In genomic region chr7:109900921-109901320, GRCm38 (mm10) we compare ENCODE assay signal across 32 mouse cellular contexts. TPM values are rescaled to one million over a fixed set of nuclear protein-coding genes. Genes with fewer than 3 reads are reported as not detected.
DNase-seq lines count a peak whose midpoint lies in the region; ATAC-seq and TF ChIP-seq lines count a peak whose summit lies in the region.
"Had no signal": no experiment of that assay in that cellular context is flagged by ENCODE, and none has a peak within 500 bp of the region (broad histone marks: within the 10 kb centered on the region; RNA-seq: fewer than 3 reads in every experiment).

No protein-coding gene starts in this region.

- H3K27ac ChIP-seq in CH12.LX (ENCODE audit: insufficient read depth, low read depth) = no peak overlapping the region
- H3K27ac ChIP-seq in bone marrow, adult 2 months (ENCODE audit: control insufficient read depth, insufficient read depth, low read depth, low read length, poor library complexity) = peak overlapping the region; percentile 54
- H3K27ac ChIP-seq: forebrain, embryonic 15.5 days; heart, adult 2 months; hindbrain, embryonic 10.5 days; hindbrain, embryonic 15.5 days; kidney, postnatal 0 days; limb, embryonic 10.5 days; limb, embryonic 15.5 days; liver, embryonic 13.5 days; neural tube, embryonic 13.5 days; stomach, embryonic 15.5 days had no signal

- 24% methylated on average over 9 of the region's 9 CpGs for WGBS in bone marrow, adult 2 months

- H3K36me3 ChIP-seq in CH12.LX (replicated peaks in 1 of 2; ENCODE audit: control insufficient read depth in 1 of 2, insufficient read depth in 1 of 2, low read length in 1 of 2) = peaks cover 35 to 93% of the 10 kb centered on the region in 2 experiments

- in situ Hi-C loops in CH12.LX (cut with MboI; ENCODE audit: low pct_ligation_motif_present, low pct_unique_long_range_greater_than_20kb, low sequenced_read_pairs) = no loop called here

- H3K4me2 ChIP-seq in CH12.LX (ENCODE audit: insufficient read depth, low read depth, poor library complexity, severe bottlenecking) = no peak overlapping the region
- H3K4me2 ChIP-seq: forebrain, embryonic 15.5 days; heart, embryonic 12.5 days; hindbrain, embryonic 15.5 days; limb, embryonic 15.5 days; liver, embryonic 13.5 days; neural tube, embryonic 13.5 days; stomach, embryonic 15.5 days had no signal

- TF ChIP-seq CTCF in CH12.LX (conservative IDR thresholded peaks at IDR 0.05 in 1 of 2, IDR thresholded peaks at IDR 0.05 in 1 of 2; ENCODE audit: low read depth in 2 of 2, low read length in 2 of 2) = no peak
- no peak for TF ChIP-seq CTCF in bone marrow, adult 2 months (IDR thresholded peaks at IDR 0.05; ENCODE audit: control insufficient read depth, insufficient read depth, low read length)

- DNase-seq in CH12.LX (ENCODE audit: extremely low read depth) = peak; percentile 2
- DNase-seq in spleen, postnatal 36 days (ENCODE audit: low spot score in 2 of 2) = peak; percentile 47 to 60
- no peak for DNase-seq in embryo, embryonic 10 days (ENCODE audit: low spot score)
- no peak for DNase-seq in gastrocnemius, adult 8-10 months (ENCODE audit: low spot score in 2 of 2)
- DNase-seq in thymus, postnatal 0 days (ENCODE audit: low spot score) = no peak
- DNase-seq: adrenal gland, postnatal 14 days; cerebellum, adult 18-20 months; cerebellum, postnatal 10 days; gastrocnemius, postnatal 36 days; heart, adult 2 months; kidney, adult 11 months; liver, embryonic 13.5 days; lung, adult 18-20 months; lung, postnatal 4 days; thymus, postnatal 14 days had no signal

- no peak for TF ChIP-seq POLR2A in CH12.LX (IDR thresholded peaks at IDR 0.05; ENCODE audit: low read depth, low read length)
- TF ChIP-seq POLR2A in bone marrow, adult 2 months (IDR thresholded peaks at IDR 0.05; ENCODE audit: borderline replicate concordance, control insufficient read depth, low read depth, low read length) = no peak

- H3K79me2 ChIP-seq in CH12.LX (replicated peaks; ENCODE audit: control insufficient read depth, extremely low read depth, insufficient read depth, poor library complexity, severe bottlenecking) = no peaks in the 10 kb centered on the region

- dilution Hi-C loops in CH12.LX (cut with MboI; ENCODE audit: extremely low pct_ligation_motif_present, extremely low pct_unique_long_range_greater_than_20kb, low sequenced_read_pairs) = no loop called here

- no peak for TF ChIP-seq EP300 in CH12.LX (IDR thresholded peaks at IDR 0.05; ENCODE audit: low read length)

- H3K9me3 ChIP-seq in CH12.LX (replicated peaks; ENCODE audit: low read length) = no peaks in the 10 kb centered on the region
- H3K9me3 ChIP-seq: forebrain, embryonic 15.5 days; G1E; heart, embryonic 12.5 days; hindbrain, embryonic 10.5 days; hindbrain, embryonic 15.5 days; limb, embryonic 10.5 days; limb, embryonic 15.5 days; liver, embryonic 13.5 days; neural tube, embryonic 13.5 days; stomach, embryonic 15.5 days had no signal

- no peak overlapping the region for H3K4me3 ChIP-seq in CH12.LX (replicated peaks in 1 of 3; ENCODE audit: low read depth in 2 of 3, low read length in 2 of 3, poor library complexity in 1 of 3)
- no peak overlapping the region for H3K4me3 ChIP-seq in bone marrow, adult 2 months (replicated peaks; ENCODE audit: control insufficient read depth, low read depth, low read length)
- H3K4me3 ChIP-seq: forebrain, embryonic 15.5 days; heart, adult 2 months; heart, embryonic 12.5 days; hindbrain, embryonic 10.5 days; hindbrain, embryonic 15.5 days; limb, embryonic 10.5 days; limb, embryonic 15.5 days; liver, embryonic 13.5 days; myocyte; neural tube, embryonic 13.5 days; stomach, embryonic 15.5 days had no signal

- TF ChIP-seq RAD21 in CH12.LX (IDR thresholded peaks at IDR 0.05; ENCODE audit: low read depth, low read length) = no peak

- no peaks in the 10 kb centered on the region for H3K27me3 ChIP-seq in CH12.LX (replicated peaks)
- H3K27me3 ChIP-seq: forebrain, embryonic 15.5 days; heart, embryonic 12.5 days; hindbrain, embryonic 15.5 days; limb, embryonic 15.5 days; liver, embryonic 13.5 days; neural tube, embryonic 13.5 days; Patski; stomach, embryonic 15.5 days had no signal

- H3K4me1 ChIP-seq in CH12.LX (ENCODE audit: control insufficient read depth in 1 of 2, insufficient read depth in 2 of 2) = no peaks in the 10 kb centered on the region; a peak in 1 of 4 replicates
- peaks cover 1% of the 10 kb centered on the region; the same call in 1 of the 2 replicates for H3K4me1 ChIP-seq in bone marrow, adult 2 months (ENCODE audit: control insufficient read depth, insufficient read depth, low read length)
- H3K4me1 ChIP-seq: forebrain, embryonic 15.5 days; hindbrain, embryonic 10.5 days; hindbrain, embryonic 15.5 days; limb, embryonic 10.5 days; limb, embryonic 15.5 days; liver, embryonic 13.5 days; neural tube, embryonic 13.5 days; stomach, embryonic 15.5 days had no signal

- ATAC-seq in megakaryocyte, adult 5-6 weeks (ENCODE audit: poor library complexity, severe bottlenecking) = peak; percentile 94
- ATAC-seq: forebrain, embryonic 15.5 days; inflammation-experienced regulatory T-cells, adult 6 months; lung, postnatal 0 days; midbrain, embryonic 16.5 days; Patski had no signal

- no peak overlapping the region for H3K9ac ChIP-seq in CH12.LX (ENCODE audit: insufficient read depth, low read depth)
- H3K9ac ChIP-seq: forebrain, embryonic 15.5 days; heart, embryonic 12.5 days; hindbrain, embryonic 15.5 days; limb, embryonic 15.5 days; liver, embryonic 13.5 days; neural tube, embryonic 13.5 days; stomach, embryonic 15.5 days had no signal

TF ChIP-seq in CH12.LX, 34 proteins besides CTCF, POLR2A, EP300 and RAD21:
- TF ChIP-seq HCFC1 (IDR thresholded peaks at IDR 0.05; ENCODE audit: low read depth, low read length) = no peak
- TF ChIP-seq ZNF384 (IDR thresholded peaks at IDR 0.05; ENCODE audit: low read depth, low read length) = no peak
- TF ChIP-seq CHD2 (IDR thresholded peaks at IDR 0.05; ENCODE audit: low read length) = no peak
- TF ChIP-seq BHLHE40 (IDR thresholded peaks at IDR 0.05; ENCODE audit: low read depth, low read length) = no peak
- no peak for TF ChIP-seq JUN (IDR thresholded peaks at IDR 0.05; ENCODE audit: insufficient read depth, low read depth, low read length)
- no peak for TF ChIP-seq RCOR1 (conservative IDR thresholded peaks at IDR 0.05; ENCODE audit: low read depth, low read length)
- no peak for TF ChIP-seq IRF4 (IDR thresholded peaks at IDR 0.05; ENCODE audit: low read depth, low read length)
- no peak for TF ChIP-seq TCF12 (IDR thresholded peaks at IDR 0.05; ENCODE audit: low read depth, low read length)
- TF ChIP-seq ZKSCAN1 (IDR thresholded peaks at IDR 0.05; ENCODE audit: borderline replicate concordance, low read depth, low read length) = no peak
- no peak for TF ChIP-seq USF2 (conservative IDR thresholded peaks at IDR 0.05; ENCODE audit: low read depth, low read length)
- no peak for TF ChIP-seq MYC (IDR thresholded peaks at IDR 0.05; ENCODE audit: low read depth, low read length)
- no peak for TF ChIP-seq ZMIZ1 (IDR thresholded peaks at IDR 0.05; ENCODE audit: low read depth, low read length)

RNA-seq across cellular contexts. Expression of gene Scube2, which starts 35.4 kb away (rescaled TPM):
- total RNA-seq in CH12.LX (2012; rRNA removed) = not detected in 2 replicates
- not detected in 2 replicates for total RNA-seq in CH12.LX (2014; rRNA removed)
- polyA plus RNA-seq in CH12.LX (2012; ENCODE audit: insufficient read length, low read depth) = not detected in 2 replicates
- polyA plus RNA-seq in bone marrow, adult 2 months (2011; ENCODE audit: insufficient read depth, insufficient read length, low replicate concordance, missing spikeins) = 0.55 TPM in 1 of 2 replicates, not detected in the other
- total RNA-seq in megakaryocyte, adult 5-6 weeks (2015) = not detected in 2 replicates
- not detected in 2 replicates for total RNA-seq in megakaryocyte, adult 5-6 weeks (2017)
- total RNA-seq in gastrocnemius, adult 8-10 months (2022) = 1 to 10 TPM in 2 of 4 experiments, under 1 TPM in 2; 0.87 to 1.9 (median 1.3) TPM
- 0.06 TPM in 1 of 2 replicates, not detected in the other for polyA plus RNA-seq in thymus, postnatal 0 days (2015; fragmentation: Nextera tagmentation; extraction: Ambion mirVana)
- polyA plus RNA-seq: inflammation-experienced regulatory T-cells, adult 6 months; myocyte; Patski had no signal

RNA-seq across cellular contexts. Expression of gene Dennd5a, which starts 59.3 kb away (rescaled TPM):
- 14.8 and 20.7 TPM in 2 replicates for total RNA-seq in CH12.LX (2012; rRNA removed)
- total RNA-seq in CH12.LX (2014; rRNA removed) = 29.5 and 32.8 TPM in 2 replicates
- 15.8 and 24.6 TPM in 2 replicates for polyA plus RNA-seq in CH12.LX (2012; ENCODE audit: insufficient read length, low read depth)
- polyA plus RNA-seq in bone marrow, adult 2 months (2011; ENCODE audit: insufficient read depth, insufficient read length, low replicate concordance, missing spikeins) = 27.2 and 54.9 TPM in 2 replicates
- total RNA-seq in megakaryocyte, adult 5-6 weeks (2015) = 152 and 157 TPM in 2 replicates
- total RNA-seq in megakaryocyte, adult 5-6 weeks (2017) = 102 and 128 TPM in 2 replicates
- total RNA-seq in gastrocnemius, adult 8-10 months (2022) = 10 to 100 TPM; 41.5 to 49.6 (median 45.4) TPM
- polyA plus RNA-seq in thymus, postnatal 0 days (2015; fragmentation: Nextera tagmentation; extraction: Ambion mirVana) = 9.4 and 9.5 TPM in 2 replicates

Comparison
In these comparisons a context has a peak if more than half of its experiments do, and no peak if none do; other contexts are left out.
1. DNase-seq: peak in CH12.LX (single experiment) and spleen, postnatal 36 days (2 of 2); none in embryo, embryonic 10 days (single experiment), gastrocnemius, adult 8-10 months (0 of 2) and thymus, postnatal 0 days (single experiment).